Comparison of ENCODE assay signal across 23 mouse cellular contexts in the genomic region with DNA sequence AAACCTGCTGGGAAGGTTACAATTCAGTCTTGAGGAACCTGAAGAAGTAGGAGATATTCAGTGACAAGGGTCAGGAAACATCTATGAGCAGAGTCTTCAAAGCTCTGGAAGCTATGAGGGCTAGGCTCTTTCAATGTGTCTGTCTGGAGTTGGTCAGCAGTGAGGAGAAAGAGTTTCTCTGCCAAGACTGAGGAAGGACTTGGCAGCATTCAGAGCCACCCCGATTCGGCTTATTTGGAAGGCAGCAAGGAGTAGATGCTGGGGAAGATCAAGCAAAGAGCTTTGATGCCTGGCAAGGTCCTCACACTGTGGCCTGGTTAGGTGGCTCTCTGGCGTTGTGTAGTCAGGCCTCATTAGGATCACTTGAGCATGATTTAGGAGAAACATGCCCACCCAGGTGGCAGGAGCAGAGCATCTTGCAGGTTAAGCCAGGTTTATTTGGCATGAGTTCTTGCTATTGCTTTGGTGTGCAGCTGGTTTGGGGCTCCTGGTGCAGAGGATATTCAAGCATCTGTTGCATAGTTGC.
DNase-seq lines count a peak whose midpoint lies in the region; ATAC-seq and TF ChIP-seq lines count a peak whose summit lies in the region.
"Had no signal": no experiment of that assay in that cellular context is flagged by ENCODE, and none has a peak within 500 bp of the region (broad histone marks: within the 10 kb centered on the region; RNA-seq: fewer than 3 reads in every experiment).

No protein-coding gene starts in this region.

- H3K27me3 ChIP-seq in hindbrain, postnatal 0 days (ENCODE audit: insufficient read depth, low read length), result no peaks in the 10 kb centered on the region
- H3K27me3 ChIP-seq in hindbrain, embryonic 11.5 days (ENCODE audit: control insufficient read depth, insufficient read depth, low read length), result no peaks in the 10 kb centered on the region
- H3K27me3 ChIP-seq: forebrain, embryonic 13.5 days; heart, embryonic 13.5 days; hindbrain, embryonic 15.5 days had no signal

- DNase-seq in cerebellum, adult 9-10 months, result peak; percentile 18
- no peak for DNase-seq in cerebellum, adult 8-10 months
- DNase-seq in hindbrain, postnatal 0 days (ENCODE audit: low spot score), result peak; percentile 21
- DNase-seq in hindbrain, embryonic 11.5 days (ENCODE audit: low spot score), result no peak
- peak; percentile 36 for DNase-seq in Muller cell, postnatal 12 days (ENCODE audit: inconsistent ontology term)
- peak; percentile 39 to 62 for DNase-seq in cerebellum, postnatal 14 days
- no peak for DNase-seq in layer of hippocampus, postnatal 36 days
- DNase-seq: adrenal gland, postnatal 36 days; gastrocnemius, postnatal 14 days; heart, adult 2 months; kidney, postnatal 25 days; liver; spleen, adult 18-20 months had no signal

- 48% methylated on average over 3 of the region's 3 CpGs for WGBS in hindbrain, postnatal 0 days
- 92% methylated on average over 3 of the region's 3 CpGs for WGBS in hindbrain, embryonic 11.5 days

- ATAC-seq in hindbrain, postnatal 0 days, result no peak
- ATAC-seq in hindbrain, embryonic 11.5 days (ENCODE audit: low FRiP score), result no peak
- ATAC-seq: CD4-positive, CD25-positive, alpha-beta regulatory T cell, adult 4 months; forebrain, embryonic 13.5 days; intestine, postnatal 0 days; lung, postnatal 0 days; midbrain, embryonic 16.5 days had no signal

- H3K4me1 ChIP-seq in hindbrain, postnatal 0 days (ENCODE audit: insufficient read depth, low read length), result no peaks in the 10 kb centered on the region
- no peaks in the 10 kb centered on the region for H3K4me1 ChIP-seq in hindbrain, embryonic 11.5 days (replicated peaks; ENCODE audit: control insufficient read depth, insufficient read depth, low read length)
- H3K4me1 ChIP-seq: forebrain, embryonic 13.5 days; heart, embryonic 13.5 days; hindbrain, embryonic 15.5 days; limb, embryonic 10.5 days had no signal

- H3K9ac ChIP-seq in hindbrain, postnatal 0 days (replicated peaks; ENCODE audit: low read length), result no peak overlapping the region
- H3K9ac ChIP-seq in hindbrain, embryonic 11.5 days (ENCODE audit: low read depth, low read length), result no peak overlapping the region
- H3K9ac ChIP-seq: forebrain, embryonic 13.5 days; heart, embryonic 13.5 days; hindbrain, embryonic 15.5 days had no signal

- no peak overlapping the region for H3K4me2 ChIP-seq in hindbrain, postnatal 0 days (ENCODE audit: low read depth, low read length)
- no peak overlapping the region for H3K4me2 ChIP-seq in hindbrain, embryonic 11.5 days (replicated peaks; ENCODE audit: low read depth, low read length)
- H3K4me2 ChIP-seq: forebrain, embryonic 13.5 days; heart, embryonic 13.5 days; hindbrain, embryonic 15.5 days had no signal

- no peaks in the 10 kb centered on the region for H3K9me3 ChIP-seq in hindbrain, postnatal 0 days (ENCODE audit: low read length)
- H3K9me3 ChIP-seq in hindbrain, embryonic 11.5 days (ENCODE audit: control insufficient read depth, low read length), result no peaks in the 10 kb centered on the region
- H3K9me3 ChIP-seq: forebrain, embryonic 13.5 days; heart, embryonic 13.5 days; hindbrain, embryonic 15.5 days; limb, embryonic 10.5 days had no signal

- TF ChIP-seq CTCF in hindbrain, postnatal 0 days (IDR thresholded peaks at IDR 0.05; ENCODE audit: low read depth), result no peak

- no peak overlapping the region for H3K4me3 ChIP-seq in hindbrain, postnatal 0 days (ENCODE audit: low read length)
- H3K4me3 ChIP-seq in hindbrain, embryonic 11.5 days (ENCODE audit: low read depth, low read length), result no peak overlapping the region
- H3K4me3 ChIP-seq: forebrain, embryonic 13.5 days; heart, adult 2 months; heart, embryonic 13.5 days; hindbrain, embryonic 15.5 days; layer of hippocampus, adult 2 months; limb, embryonic 10.5 days had no signal

- H3K36me3 ChIP-seq in hindbrain, postnatal 0 days (ENCODE audit: insufficient read depth, low read length), result no peaks in the 10 kb centered on the region
- no peaks in the 10 kb centered on the region for H3K36me3 ChIP-seq in hindbrain, embryonic 11.5 days (ENCODE audit: control insufficient read depth, insufficient read depth, low read length)
- H3K36me3 ChIP-seq: heart, embryonic 13.5 days; hindbrain, embryonic 15.5 days; limb, embryonic 10.5 days had no signal

- H3K27ac ChIP-seq in hindbrain, postnatal 0 days, result no peak overlapping the region
- H3K27ac ChIP-seq in hindbrain, embryonic 11.5 days (ENCODE audit: low read depth, low read length), result no peak overlapping the region
- H3K27ac ChIP-seq: forebrain, embryonic 13.5 days; heart, adult 2 months; heart, embryonic 13.5 days; hindbrain, embryonic 15.5 days; layer of hippocampus, adult 2 months; limb, embryonic 10.5 days; macrophage had no signal

Comparison
In these comparisons a context has a peak if more than half of its experiments do, and no peak if none do; other contexts are left out.
1. DNase-seq: peak in cerebellum, adult 9-10 months (single experiment), hindbrain, postnatal 0 days (single experiment), Muller cell, postnatal 12 days (single experiment) and cerebellum, postnatal 14 days (2 of 2); none in cerebellum, adult 8-10 months (single experiment), hindbrain, embryonic 11.5 days (single experiment) and layer of hippocampus, postnatal 36 days (0 of 2).